1 mouse cellular context compared by ENCODE assay signal in the genomic region with DNA sequence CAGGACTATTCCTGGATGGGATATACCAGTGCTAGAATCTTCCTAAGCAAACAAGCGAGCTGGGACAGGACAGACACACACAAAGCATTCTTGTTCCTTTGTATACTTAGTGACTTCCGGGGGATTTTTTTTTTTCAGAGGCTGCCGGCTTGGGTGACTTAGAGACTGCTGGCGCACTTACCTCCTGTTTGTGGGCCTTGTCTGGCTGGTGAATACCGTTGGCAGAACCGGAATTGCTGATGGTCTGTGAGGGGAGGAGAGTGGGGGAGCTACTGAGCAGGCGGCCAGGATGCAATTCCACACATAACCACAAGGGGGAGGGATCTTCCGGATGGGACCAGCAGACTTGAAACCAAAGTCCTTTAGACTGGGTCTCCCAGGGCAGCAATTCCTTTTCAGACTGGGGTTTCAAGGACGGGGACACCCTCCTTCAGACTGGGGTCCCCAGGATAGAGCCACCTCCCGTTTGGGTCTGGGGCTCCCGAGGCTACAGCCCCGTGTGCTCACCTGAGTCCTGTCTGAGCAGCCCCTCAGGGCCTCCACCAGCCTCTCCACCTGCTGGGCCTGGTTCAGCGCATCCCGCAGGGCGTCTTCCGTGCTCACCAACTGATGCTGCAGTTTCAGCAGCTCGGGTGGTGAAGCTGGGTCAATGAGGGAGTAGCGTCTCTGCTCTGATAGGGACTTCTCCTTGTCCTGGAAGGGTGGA.
TF ChIP-seq lines count a peak whose summit lies in the region.

No protein-coding gene starts in this region.

TF ChIP-seq in CH12.LX, 34 proteins besides CTCF, POLR2A, EP300 and RAD21 (continued from another document):
- TF ChIP-seq MYC (IDR thresholded peaks at IDR 0.05; ENCODE audit: low read depth, low read length) (peak; percentile 39; the same call in 1 of the 2 replicates), SMC3 (IDR thresholded peaks at IDR 0.05; ENCODE audit: low read depth, low read length) (peak; percentile 56), CHD1 (IDR thresholded peaks at IDR 0.05; ENCODE audit: low read depth, low read length) (no peak), ELF1 (IDR thresholded peaks at IDR 0.05; ENCODE audit: low read depth, low read length) (peak; percentile 85), JUND (conservative IDR thresholded peaks at IDR 0.05; ENCODE audit: low read depth, low read length) (no peak), CHD2 (IDR thresholded peaks at IDR 0.05; ENCODE audit: low read length) (0 out of 2 replicates have a peak, but pooled peaks have one; percentile 36), IRF4 (IDR thresholded peaks at IDR 0.05; ENCODE audit: low read depth, low read length) (peak; percentile 69), E2F4 (IDR thresholded peaks at IDR 0.05; ENCODE audit: insufficient replicate concordance, low read depth, low read length) (no peak), MAX (IDR thresholded peaks at IDR 0.05; ENCODE audit: low read length) (peak; percentile 43; the same call in 1 of the 2 replicates), MAFK (IDR thresholded peaks at IDR 0.05; ENCODE audit: insufficient replicate concordance, low read length) (peak; percentile 47; the same call in 1 of the 2 replicates), MAZ (IDR thresholded peaks at IDR 0.05; ENCODE audit: low read depth, low read length) (peak; percentile 88), ZKSCAN1 (IDR thresholded peaks at IDR 0.05; ENCODE audit: borderline replicate concordance, low read depth, low read length) (no peak), ZMIZ1 (IDR thresholded peaks at IDR 0.05; ENCODE audit: low read depth, low read length) (no peak; the same call in 1 of the 2 replicates), MXI1 (IDR thresholded peaks at IDR 0.05; ENCODE audit: low read depth, low read length) (0 out of 2 replicates have a peak, but pooled peaks have one; percentile 50), SIN3A (IDR thresholded peaks at IDR 0.05; ENCODE audit: low read length) (peak; percentile 86), NRF1 (IDR thresholded peaks at IDR 0.05; ENCODE audit: low read depth, low read length) (peak; percentile 25; the same call in 1 of the 2 replicates), RCOR1 (conservative IDR thresholded peaks at IDR 0.05; ENCODE audit: low read depth, low read length) (0 out of 2 replicates have a peak, but pooled peaks have one; percentile 38), TCF12 (IDR thresholded peaks at IDR 0.05; ENCODE audit: low read depth, low read length) (peak; percentile 53; the same call in 1 of the 2 replicates), ZC3H11A (IDR thresholded peaks at IDR 0.05; ENCODE audit: low read depth, low read length) (no peak), USF1 (IDR thresholded peaks at IDR 0.05; ENCODE audit: low read depth, low read length) (no peak), BHLHE40 (IDR thresholded peaks at IDR 0.05; ENCODE audit: low read depth, low read length) (peak; percentile 42; the same call in 1 of the 2 replicates), USF2 (conservative IDR thresholded peaks at IDR 0.05; ENCODE audit: low read depth, low read length) (no peak), GABPA (IDR thresholded peaks at IDR 0.05; ENCODE audit: insufficient replicate concordance, low read depth, low read length) (no peak), ZNF384 (IDR thresholded peaks at IDR 0.05; ENCODE audit: low read depth, low read length) (peak; percentile 87), POLR2AphosphoS2 (IDR thresholded peaks at IDR 0.05; ENCODE audit: low read depth, low read length) (no peak), NELFE (IDR thresholded peaks at IDR 0.05; ENCODE audit: low read depth, low read length) (peak; percentile 79; the same call in 1 of the 2 replicates), PAX5 (IDR thresholded peaks at IDR 0.05; ENCODE audit: low read length) (no peak), HCFC1 (IDR thresholded peaks at IDR 0.05; ENCODE audit: low read depth, low read length) (peak; percentile 68)
TF ChIP-seq in CH12.LX: peak in this region for 22.
